Mouse (Mus musculus) neural tube, embryonic 10.5 days (tissue): ENCODE results near the gene Naa25.

ENCODE experiments used
- DNase-seq: peaks from one replicate; pipeline ENCODE4 v3.0.0-alpha.2; 2017; ENCODE audit warnings: low spot score; ENCODE audit errors: extremely low spot score

Naa25 gene

DNA sequence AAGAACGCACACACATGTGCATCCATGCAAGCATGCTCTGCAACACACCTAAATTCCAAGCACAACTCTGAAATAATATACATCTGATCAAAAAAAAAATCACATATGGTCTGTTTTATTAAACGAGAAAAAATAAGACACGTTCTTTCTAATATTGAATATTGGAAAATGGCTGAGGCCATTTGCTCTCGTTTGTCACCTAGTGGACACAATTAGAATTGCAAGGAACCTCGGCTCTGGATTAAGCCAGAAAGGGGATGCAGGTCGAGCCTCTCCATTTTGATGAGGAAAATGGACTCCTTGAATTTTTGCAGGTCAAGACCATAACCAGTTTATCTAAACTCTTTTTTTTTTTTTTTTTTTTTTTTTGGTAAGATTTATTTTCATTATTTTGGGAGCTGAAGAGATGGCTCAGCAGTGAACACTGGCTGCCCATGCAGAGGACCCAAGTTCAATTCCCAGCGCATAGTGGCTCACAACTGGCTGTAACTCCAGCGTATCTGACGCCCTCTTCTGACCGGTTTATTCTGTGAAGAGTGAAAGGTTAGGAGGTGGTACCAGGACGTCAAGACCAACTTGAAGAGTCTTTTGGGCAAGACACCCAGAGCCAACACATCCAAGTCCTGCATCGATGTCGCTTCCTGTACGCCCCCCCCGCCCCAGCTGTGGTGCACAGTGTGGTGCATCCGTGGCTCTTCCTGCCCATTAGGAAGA is 4.9 kb upstream of the Naa25 start:
- DNase-seq = no peak

DNA sequence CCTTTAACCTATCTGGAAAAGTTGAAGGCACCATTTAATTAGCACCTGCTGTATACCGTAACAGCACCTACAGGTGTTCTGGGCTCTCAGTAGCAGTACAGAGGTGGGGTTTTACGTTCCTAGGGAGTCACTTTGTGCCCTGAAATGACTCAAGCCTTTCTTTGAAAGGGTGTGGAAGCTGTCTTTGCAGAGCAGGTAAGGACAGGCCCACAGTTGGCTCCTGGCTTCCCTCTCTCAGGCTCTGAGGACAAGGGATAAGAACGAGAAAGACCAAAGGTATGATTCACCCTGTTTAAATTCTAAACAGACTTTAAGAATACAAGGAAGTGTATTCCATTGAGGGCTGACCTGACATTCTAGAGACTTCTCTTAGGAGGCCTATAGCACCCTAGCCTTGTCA is 4.3 kb upstream of the Naa25 start:
- no peak for DNase-seq

- DNase-seq = no peak
Measured at GRCm38 (mm10) chr5:121395621-121396020, 2.1 kb upstream of the Naa25 start.

DNA sequence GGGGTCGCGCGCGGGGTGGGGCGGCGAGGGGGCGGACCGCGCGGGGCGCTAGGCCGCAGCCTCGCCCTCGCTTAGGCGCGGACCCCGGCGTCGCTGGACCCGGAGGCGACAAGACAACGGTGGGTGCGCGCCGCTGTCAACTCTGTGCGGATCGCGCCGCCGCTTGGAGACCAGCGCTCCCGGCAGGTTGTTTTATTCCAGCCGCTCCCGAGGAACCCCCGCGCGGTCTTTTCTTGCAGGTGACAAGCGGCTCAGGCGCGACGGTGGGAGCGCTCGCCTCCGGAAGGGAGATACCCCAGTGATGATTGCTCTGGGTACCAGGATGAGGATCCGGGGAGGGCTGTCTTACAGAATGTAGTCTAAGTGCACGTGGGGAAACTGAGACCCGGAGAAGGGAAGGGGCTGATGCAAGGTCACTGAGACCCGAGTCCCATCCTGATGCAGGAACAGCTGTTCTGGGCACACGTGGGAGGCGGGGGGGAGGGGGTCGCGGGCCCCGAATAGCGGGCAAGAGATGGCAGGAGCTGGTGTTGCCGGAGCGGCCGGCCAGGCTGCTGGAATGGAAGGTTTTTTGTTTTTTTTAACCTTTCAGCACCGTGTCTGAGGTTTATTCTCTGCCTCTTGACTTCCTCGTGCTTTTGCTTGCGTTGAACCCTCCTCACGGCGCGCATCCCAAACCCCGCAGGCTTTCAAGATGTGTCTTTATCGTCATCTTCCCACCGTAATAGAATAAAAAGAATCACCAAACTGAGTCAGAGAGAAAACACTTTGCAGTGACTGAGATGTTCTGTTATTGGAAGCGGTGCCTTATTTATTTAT is 619 bp downstream of the Naa25 start:
- DNase-seq = no peak

GRCm38 (mm10) chr5:121398965-121399462 is 1.3 kb downstream of the Naa25 start:
- no peak for DNase-seq

- DNase-seq = no peak
Measured at GRCm38 (mm10) chr5:121399540-121399939, 1.8 kb downstream of the Naa25 start.

GRCm38 (mm10) chr5:121400064-121400463 is 2.3 kb downstream of the Naa25 start:
- DNase-seq = no peak

- no peak for DNase-seq
Measured at GRCm38 (mm10) chr5:121400849-121401248, 3.1 kb downstream of the Naa25 start.

DNA sequence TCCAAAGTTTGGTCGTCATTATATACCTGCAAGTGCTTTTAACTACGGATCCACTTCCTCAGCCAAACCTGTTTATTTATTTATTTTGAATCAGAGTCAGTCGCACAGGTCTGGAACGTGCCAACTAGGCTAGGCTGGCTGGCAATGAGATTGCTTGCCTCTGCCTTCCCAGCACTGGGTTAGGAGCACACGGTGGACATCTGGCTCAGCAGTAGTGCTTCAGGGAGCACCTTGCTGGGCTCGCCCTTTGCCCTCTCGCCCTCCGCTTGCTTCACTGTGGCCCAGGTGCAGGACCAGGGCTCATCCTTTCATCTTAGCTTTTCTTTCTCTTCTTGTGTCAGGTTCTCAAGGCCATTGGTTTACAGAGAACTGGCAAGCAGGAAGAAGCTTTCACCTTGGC is 10.1 kb downstream of the Naa25 start:
- no peak for DNase-seq

- DNase-seq = no peak
Measured at GRCm38 (mm10) chr5:121410975-121411374, 13.2 kb downstream of the Naa25 start.

- no peak for DNase-seq
Measured at GRCm38 (mm10) chr5:121420721-121421120, 23.0 kb downstream of the Naa25 start.

GRCm38 (mm10) chr5:121422787-121423186 is 25.1 kb downstream of the Naa25 start:
- DNase-seq = no peak

DNA sequence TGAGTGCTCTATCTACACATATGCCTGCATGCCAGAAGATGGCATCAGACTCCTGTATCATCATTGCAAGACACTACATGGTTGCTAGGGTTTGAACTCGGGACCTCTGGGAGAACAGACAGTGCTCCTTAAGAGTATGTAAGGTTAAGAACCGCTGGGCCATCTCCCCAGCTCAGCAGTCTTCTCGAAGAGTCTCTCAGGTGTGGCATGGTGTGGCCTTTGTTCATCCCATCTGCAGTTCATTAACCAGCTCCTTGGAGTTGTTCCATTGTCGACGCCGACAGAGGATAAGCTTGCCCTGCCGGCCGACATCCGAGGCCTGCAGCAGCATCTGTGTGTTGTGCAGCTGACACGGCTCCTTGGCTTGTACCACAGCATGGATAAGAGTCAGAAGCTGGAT is 25.6 kb downstream of the Naa25 start:
- no peak for DNase-seq

DNA sequence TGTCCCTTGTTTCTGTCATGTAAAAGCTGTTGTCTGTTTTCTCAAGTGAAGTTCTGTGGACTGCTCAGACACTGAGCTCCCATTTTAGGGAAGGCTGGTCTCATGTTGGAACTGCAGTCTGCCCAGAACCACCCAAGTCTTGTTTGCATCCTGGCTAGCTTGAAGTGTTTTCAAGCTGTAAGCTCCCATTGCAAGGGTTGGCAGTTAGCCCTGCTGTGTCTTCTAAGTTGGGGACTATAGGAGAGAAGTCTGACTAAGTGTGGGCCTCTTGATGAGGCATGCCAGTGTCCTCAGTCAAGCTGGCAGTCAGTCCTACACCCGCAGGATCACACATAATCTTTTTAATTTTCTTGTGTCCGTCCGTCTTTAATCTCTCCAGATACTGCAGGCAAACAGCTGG is 31.2 kb downstream of the Naa25 start:
- DNase-seq = no peak

GRCm38 (mm10) chr5:121438131-121438530 is 40.4 kb downstream of the Naa25 start:
- no peak for DNase-seq

DNA sequence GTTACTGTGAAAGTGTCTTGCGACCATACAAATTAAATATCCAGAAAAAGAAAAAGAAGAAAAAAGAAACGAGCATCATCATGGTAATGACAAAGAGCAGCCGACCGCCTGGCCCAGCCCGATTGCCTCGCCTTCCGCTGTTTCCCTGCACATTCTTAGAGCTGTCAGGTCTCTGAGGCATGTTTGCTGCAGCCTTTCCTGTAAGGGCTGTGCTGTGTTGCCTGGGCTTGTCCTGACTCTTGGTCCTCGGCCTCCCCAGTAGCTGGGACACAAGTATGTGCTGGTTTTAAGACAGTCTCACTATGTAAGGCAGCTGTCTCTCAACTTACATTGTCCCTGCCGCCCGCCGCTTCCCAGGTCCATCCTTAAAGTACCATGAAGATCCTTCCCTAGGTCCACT is 41.0 kb downstream of the Naa25 start:
- DNase-seq = no peak

- DNase-seq = peak; percentile 48
Measured at GRCm38 (mm10) chr5:121443548-121443947, 45.8 kb downstream of the Naa25 start.

- no peak for DNase-seq
Measured at GRCm38 (mm10) chr5:121444870-121445269, 47.1 kb downstream of the Naa25 start.

GRCm38 (mm10) chr5:121448450-121448849 is 50.7 kb downstream of the Naa25 start:
- no peak for DNase-seq

DNA sequence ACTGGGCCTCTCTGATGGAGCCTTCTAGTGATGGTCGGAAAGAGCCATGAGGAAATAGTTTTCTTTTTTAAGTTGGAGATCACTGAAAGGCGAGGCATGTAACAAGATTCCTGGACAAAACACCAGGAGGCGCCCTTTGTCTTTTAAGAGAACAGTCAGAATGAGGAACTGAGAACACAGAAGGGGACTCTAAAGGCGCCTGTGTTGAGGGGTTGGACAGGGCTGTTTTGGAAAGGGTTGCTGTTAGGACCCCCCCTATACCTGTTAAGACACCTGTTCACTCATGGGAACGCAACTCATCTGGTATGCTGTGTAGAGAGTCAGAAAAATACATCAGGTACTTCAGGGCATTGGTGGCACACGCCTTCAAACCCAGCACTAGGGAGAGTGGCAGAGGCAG is 52.2 kb downstream of the Naa25 start:
- peak; percentile 26 for DNase-seq

GRCm38 (mm10) chr5:121450476-121450875 is 52.7 kb downstream of the Naa25 start:
- no peak for DNase-seq

- DNase-seq = peak; percentile 26
Measured at GRCm38 (mm10) chr5:121451203-121451602, 53.5 kb downstream of the Naa25 start.

- DNase-seq = peak; percentile 54
Measured at GRCm38 (mm10) chr5:121451644-121452025, 53.9 kb downstream of the Naa25 start, which contains the start of gene Tmem116. Gene Tmem116, plus strand, starts transcription at chr5:121451893.
